Mouse (Mus musculus): ENCODE results near the gene Rp2.
"Not testable (repeated sequence)": the region's sequence is repeated elsewhere in the genome, so short reads cannot be mapped to it uniquely, and the experiment has no call there.

The Rp2 gene

DNA sequence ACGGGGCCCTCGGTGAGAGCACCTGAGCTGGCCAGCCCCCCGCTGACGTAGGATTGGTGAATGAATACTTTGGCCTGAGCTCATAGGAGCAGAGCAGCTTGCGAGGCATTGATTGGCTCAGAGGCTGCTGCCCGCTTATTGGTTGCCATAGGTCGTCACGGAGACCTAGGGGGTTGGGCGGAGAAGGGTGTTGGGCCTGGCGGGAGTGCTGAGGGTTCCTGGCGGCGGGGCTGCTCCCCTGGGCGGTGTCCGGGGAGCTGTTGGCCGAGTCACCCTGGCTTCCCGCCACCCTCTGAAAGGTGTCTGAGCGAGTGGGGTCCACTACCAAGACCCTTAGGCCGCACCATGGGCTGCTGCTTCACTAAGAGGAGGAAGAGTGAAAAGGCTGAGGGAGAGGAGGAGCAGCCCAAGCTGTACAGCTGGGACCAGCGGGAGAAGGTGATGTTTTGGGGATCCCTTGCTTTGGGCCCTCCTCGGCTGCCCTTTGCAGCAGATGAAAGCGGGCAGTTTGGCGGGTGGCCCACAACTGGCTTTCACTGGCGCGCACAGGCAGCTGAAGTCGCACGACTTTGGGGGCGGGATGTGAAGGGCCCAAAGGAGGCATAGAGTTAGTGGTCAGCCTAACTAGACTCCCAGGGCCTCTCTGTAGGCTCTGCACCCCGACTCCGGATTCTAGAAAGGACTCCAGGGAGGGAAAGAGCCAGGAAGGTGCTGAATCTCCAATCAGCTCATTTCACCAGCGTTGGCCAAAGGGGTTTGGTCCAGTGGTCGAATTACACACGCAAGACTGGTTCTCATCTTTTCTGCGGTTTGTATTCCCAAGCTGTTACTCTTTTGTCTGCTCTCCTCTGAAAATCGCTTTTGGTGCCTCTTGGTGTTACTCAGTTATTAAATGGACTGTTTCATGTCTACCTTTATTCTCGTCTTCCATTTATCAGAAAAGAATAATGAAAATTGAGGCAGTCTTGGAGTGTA, at the start of gene Rp2:
Rp2 (plus strand) TSS at position 91 of the 975 bp plus-strand sequence.
- in situ Hi-C loops (cut with MboI; ENCODE audit: low pct_unique_long_range_greater_than_20kb in 1 of 2, low sequenced_read_pairs in 2 of 2, unreplicated experiment in 1 of 2), result no loop called here

DNA sequence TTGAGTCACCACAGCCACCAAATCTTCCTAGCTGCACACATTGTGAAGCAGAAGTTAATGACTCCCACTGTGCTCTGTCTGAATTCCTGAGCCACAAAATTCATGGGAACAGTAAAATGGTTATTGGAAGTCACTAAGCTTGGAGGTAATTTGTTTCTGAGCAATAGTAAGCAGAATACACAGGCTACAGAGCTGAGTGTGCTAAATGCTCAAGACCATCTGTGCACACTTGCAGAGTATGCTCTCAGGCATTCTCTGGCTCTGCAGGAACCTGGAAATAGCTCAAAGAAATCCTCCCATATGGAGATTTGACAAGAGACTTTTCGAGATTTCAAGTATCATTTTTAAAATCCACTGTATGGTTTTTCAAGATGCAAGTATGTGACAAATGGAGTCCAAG, 31.5 kb upstream of the Rp2 start:
- in situ Hi-C loops (cut with MboI; ENCODE audit: low pct_unique_long_range_greater_than_20kb in 1 of 2, low sequenced_read_pairs in 2 of 2, unreplicated experiment in 1 of 2), result loop anchor here in 1 of 2 experiments (25.0 kb wide), 1 partner anchor 170 kb away; no protein-coding TSS in a partner anchor

DNA sequence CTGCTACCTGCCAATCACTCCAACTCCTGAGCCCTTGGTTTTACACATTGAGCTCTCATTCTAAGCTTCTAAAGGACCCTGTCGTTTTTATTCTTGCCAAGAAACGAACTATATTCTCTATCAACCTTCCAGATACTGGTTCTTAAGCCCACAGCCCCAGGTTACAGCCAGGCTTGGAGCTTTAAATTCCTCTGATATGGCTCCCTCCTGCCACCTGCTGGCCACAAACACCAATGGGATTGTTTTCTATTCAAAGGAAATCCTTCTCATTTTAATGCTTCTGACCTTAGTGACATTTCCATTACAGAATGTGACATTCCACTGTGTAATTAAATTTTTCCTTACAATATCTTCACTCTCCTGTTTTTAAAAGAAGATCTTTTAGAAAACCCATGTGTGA, 28.6 kb upstream of the Rp2 start:
- in situ Hi-C loops (cut with MboI; ENCODE audit: low pct_unique_long_range_greater_than_20kb in 1 of 2, low sequenced_read_pairs in 2 of 2, unreplicated experiment in 1 of 2), result loop anchor here in 1 of 2 experiments (25.0 kb wide), 1 partner anchor 173 kb away; no protein-coding TSS in a partner anchor

DNA sequence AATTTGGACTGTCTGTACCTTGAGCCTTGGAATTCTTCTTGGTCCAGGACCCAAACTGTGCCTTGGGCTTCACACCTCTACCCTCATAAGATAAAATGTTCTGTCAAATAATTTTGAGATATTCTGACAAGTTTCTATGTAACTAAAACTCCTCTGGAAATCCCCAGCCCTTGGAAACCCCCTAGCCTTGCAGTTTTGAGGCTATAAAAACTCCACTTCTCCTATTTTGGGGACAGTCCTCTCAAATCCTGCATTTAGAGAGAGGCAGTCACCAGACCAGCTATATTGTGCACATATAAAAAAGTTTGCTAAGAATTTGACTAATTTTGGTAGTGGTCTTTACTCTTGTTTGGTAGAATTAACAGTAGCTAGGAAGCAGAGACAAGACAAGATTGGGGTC, 19.3 kb upstream of the Rp2 start:
- in situ Hi-C loops (cut with MboI; ENCODE audit: low pct_unique_long_range_greater_than_20kb in 1 of 2, low sequenced_read_pairs in 2 of 2, unreplicated experiment in 1 of 2), result loop anchor here in 1 of 2 experiments (10.0 to 25.0 kb wide), 3 partner anchors 60 to 220 kb away; no protein-coding TSS in a partner anchor

DNA sequence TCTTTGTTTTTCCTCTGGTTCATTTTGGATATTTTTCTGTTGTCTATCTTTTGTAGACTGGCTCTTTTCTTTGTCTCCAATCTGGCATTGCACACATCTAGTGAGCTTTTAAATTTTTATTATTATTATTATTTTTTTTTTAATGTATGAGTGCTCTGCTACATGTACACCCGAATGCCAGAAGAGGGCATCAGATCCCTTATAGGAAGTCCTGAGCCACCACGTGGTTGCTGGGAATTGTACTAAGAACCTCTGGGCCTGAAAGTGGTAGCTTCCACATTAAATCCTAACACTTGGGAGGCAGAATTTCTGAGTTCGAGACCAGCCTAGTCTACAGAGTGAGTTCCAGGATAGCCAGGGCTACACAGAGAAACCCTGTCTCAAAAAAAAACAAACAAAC, 17.9 kb upstream of the Rp2 start:
- in situ Hi-C loops (cut with MboI; ENCODE audit: low pct_unique_long_range_greater_than_20kb in 1 of 2, low sequenced_read_pairs in 2 of 2, unreplicated experiment in 1 of 2), result loop anchor here in 1 of 2 experiments (10.0 to 25.0 kb wide), 3 partner anchors 58 to 218 kb away; no protein-coding TSS in a partner anchor

DNA sequence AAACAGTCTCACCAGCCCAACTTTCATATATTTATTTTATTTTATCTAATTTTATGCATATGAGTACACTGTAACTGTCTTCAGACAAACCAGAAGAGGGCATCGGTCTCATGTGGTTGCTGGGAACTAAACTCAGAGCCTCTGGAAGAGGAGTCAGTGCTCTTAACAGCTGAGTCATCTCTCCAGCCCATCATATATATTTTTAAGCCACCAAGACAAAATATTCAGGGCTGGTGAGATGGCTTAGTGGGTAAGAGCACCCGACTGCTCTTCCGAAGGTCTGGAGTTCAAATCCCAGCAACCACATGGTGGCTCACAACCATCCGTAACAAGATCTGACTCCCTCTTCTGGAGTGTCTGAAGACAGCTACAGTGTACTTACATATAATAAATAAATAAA, 14.0 kb upstream of the Rp2 start:
- in situ Hi-C loops (cut with MboI; ENCODE audit: low pct_unique_long_range_greater_than_20kb in 1 of 2, low sequenced_read_pairs in 2 of 2, unreplicated experiment in 1 of 2), result not testable (repeated sequence)

DNA sequence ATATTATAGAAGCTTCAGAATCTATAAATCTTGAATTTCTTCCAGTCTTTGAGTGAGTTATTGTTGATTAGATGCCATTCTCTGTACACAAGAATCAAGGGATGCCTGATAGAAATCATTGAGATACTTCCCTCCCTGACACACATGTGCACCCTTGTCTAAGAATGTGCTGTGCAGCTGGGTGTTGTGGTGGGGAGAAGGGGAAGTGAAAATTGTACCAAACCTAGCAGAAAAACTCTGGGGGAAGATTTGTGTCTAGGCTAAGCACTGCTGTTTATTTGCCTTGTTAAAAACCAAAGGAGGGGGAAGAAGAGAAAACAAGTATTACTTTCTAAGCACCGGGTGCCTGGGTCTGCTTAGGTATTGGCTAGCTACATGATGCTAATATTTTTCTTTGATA, 9.0 kb upstream of the Rp2 start:
- in situ Hi-C loops (cut with MboI; ENCODE audit: low pct_unique_long_range_greater_than_20kb in 1 of 2, low sequenced_read_pairs in 2 of 2, unreplicated experiment in 1 of 2), result no loop called here

DNA sequence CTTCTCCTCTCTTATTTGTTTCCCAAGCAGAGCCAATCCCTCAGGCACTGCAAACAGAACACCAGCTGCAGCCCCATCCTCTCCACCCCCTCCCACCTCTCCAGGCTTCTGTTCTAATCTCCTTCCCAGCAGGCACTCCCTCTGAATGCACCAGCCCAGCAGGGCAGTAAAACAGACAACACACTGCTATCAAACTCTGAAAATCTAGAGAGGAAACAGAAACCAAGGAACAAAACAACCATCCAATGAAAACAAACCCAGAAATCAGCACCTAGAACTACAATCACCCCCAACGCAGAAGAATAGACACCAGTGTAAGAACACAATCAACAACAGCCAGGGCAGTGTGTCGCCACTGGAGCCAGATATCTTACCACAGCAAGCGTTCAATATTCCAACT, 8.0 kb upstream of the Rp2 start:
- in situ Hi-C loops (cut with MboI; ENCODE audit: low pct_unique_long_range_greater_than_20kb in 1 of 2, low sequenced_read_pairs in 2 of 2, unreplicated experiment in 1 of 2), result no loop called here

DNA sequence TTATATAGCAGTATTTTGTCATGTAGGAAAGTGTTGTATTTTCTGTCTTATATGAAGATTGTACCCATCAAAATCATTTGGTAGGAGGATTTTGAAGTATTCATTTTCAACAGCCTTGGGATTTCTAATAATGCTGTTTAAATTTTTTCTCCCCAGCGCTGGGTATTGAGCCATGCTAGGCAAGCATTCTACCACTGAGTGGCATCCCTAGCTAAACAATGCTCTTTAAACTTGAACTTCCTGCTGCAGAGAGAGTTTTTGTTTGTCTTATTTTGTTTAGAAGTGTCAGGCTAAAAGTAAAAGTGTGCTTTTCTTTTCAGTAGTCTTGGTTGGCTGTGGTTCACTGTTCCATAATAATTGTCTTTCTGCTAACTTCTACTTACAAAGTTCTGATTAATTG, 1.8 kb downstream of the Rp2 start:
- in situ Hi-C loops (cut with MboI; ENCODE audit: low pct_unique_long_range_greater_than_20kb in 1 of 2, low sequenced_read_pairs in 2 of 2, unreplicated experiment in 1 of 2), result no loop called here

DNA sequence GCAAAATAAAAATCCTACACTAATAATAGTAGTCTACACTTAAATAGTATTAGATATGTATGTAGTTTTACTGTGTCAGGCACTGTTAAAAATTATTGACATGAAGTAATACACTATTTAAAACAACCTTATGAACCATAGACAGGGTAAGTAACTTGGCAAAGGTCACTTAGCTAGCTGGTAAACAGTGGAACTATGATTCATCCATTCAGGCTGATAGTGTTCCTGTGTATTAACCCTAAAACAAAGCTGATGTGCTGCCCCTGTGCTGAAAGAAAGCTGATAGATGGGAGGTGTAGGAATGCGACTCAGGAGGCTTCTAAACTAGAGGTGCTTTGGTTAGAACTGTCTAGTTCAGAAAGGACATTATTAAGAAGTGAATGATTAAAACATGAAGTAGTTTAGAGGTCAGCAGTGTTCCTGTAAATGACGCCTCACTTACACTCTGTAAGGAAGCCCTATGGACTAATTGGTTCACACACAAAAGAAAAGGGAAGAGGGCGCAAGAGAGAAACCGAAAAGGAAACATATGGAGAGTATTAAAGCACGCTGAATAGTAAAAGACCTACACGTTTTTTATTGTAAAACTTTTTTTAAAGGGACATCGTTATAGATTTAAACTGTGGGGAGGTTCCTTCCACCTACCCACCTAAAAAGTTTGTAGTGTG, 15.2 kb downstream of the Rp2 start:
- in situ Hi-C loops (cut with MboI; ENCODE audit: low pct_unique_long_range_greater_than_20kb in 1 of 2, low sequenced_read_pairs in 2 of 2, unreplicated experiment in 1 of 2), result no loop called here

DNA sequence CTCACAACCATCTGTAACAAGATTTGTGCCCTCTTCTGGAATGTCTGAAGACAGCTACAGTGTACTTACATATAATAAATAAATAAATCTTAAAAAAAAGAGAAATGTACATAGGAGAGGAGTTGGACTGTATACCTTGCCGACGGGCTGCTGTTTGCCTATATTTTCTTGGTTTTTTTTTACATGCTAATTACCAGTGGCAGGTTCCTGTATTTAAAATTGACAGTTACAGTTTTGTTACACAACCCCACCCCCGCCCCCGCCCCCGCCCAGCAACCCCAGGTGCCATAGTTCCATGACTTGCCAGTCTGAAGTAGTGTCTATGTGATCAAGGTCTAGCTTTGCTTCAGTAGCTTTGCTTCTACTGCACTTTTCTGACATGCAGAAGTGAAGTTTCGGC, 18.0 kb downstream of the Rp2 start:
- in situ Hi-C loops (cut with MboI; ENCODE audit: low pct_unique_long_range_greater_than_20kb in 1 of 2, low sequenced_read_pairs in 2 of 2, unreplicated experiment in 1 of 2), result no loop called here

DNA sequence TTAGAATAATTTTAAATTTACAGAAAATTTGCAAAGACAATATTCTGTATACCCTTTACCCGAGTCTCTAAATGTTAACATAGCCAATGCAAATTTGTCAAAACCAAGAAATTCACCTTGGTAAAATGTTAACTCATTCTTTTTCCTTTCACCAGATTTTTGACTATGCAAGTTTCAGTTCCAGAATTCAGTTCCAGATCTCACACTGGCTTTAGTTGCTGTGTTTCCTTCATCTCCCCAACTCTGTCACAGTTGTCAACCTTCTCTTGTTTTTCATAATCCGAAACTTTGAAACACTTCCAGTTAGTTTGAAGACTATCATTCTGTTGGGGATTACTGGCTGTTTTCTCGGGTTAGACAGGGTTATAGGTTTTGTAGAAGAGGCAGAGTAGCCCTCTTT, 22.7 kb downstream of the Rp2 start:
- in situ Hi-C loops (cut with MboI; ENCODE audit: low pct_unique_long_range_greater_than_20kb in 1 of 2, low sequenced_read_pairs in 2 of 2, unreplicated experiment in 1 of 2), result no loop called here

DNA sequence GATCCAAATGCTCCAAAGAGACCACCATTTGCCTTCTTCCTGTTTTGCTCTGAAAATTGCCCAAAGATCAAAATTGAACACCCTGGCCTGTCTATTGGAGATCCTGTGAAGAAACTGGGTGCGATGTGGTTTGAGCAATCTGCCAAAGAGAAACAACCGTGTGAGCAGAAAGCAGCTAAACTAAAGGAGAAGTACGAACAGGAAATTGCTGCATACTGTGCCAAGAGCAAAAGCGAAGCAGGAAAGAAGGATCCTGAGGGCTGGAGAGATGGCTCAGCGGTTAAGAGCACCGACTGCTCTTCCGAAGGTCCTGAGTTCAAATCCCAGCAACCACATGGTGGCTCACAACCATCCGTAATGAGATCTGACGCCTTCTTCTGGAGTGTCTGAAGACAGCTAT, 27.7 kb downstream of the Rp2 start:
- in situ Hi-C loops (cut with MboI; ENCODE audit: low pct_unique_long_range_greater_than_20kb in 1 of 2, low sequenced_read_pairs in 2 of 2, unreplicated experiment in 1 of 2), result not testable (repeated sequence)

DNA sequence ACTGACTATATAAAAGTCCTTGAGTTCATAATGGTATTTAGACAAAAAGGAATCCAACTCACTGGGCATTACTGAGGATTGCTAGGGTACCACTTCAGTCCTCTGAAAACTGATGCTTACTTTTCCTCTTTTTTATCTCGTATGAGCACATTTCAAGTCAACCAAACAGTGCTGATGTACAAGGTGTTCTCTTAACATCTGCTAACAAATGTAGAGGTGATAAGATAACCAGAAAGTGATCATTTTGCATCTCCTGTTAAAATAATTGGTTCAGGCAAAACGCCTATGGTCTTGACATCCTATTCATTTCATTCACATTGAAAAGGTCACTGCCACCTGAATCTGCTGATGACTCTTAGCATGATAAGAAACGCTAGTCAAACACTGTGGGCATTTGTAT, 28.7 kb downstream of the Rp2 start:
- in situ Hi-C loops (cut with MboI; ENCODE audit: low pct_unique_long_range_greater_than_20kb in 1 of 2, low sequenced_read_pairs in 2 of 2, unreplicated experiment in 1 of 2), result no loop called here

DNA sequence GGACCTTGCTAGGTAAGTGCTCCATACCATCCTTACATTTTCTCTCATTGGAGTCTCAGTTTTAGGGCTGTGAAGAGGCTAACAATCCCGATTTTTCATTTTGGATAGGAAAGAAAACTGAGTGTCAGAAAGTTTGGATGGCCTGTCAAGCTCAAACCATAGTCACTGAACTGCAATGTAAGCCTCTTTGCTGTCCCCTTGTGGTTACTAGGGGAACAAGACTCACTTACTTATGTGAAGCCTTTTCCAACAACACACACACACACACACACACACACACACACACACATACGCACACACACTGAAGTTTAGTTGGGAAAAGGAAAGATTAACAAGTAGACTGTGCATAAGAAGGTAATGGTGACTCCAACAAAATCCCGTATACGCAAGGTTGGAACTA, 39.8 kb downstream of the Rp2 start:
- in situ Hi-C loops (cut with MboI; ENCODE audit: low pct_unique_long_range_greater_than_20kb in 1 of 2, low sequenced_read_pairs in 2 of 2, unreplicated experiment in 1 of 2), result loop anchor here in 1 of 2 experiments (10.0 kb wide), 1 partner anchor 59 kb away; no protein-coding TSS in a partner anchor

DNA sequence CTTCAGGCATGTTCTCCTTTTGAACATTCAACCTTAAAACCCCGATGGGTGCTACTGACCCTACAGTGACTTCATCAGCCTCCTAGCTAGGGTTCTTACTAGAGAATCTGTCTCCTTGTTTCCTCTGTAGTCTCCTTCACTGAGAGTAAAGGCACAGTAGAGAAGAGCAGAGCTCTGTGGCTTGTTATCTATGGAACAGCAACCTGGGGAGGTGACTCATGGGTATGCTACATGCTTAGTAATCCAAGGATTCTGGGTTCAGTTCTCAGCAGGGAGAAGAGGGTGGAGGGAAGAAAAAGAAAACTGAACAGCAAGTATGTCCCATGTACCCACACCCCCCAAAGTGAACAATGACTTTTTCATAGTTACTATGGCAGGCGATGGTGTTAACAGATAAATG, 42.6 kb downstream of the Rp2 start:
- in situ Hi-C loops (cut with MboI; ENCODE audit: low pct_unique_long_range_greater_than_20kb in 1 of 2, low sequenced_read_pairs in 2 of 2, unreplicated experiment in 1 of 2), result loop anchor here in 1 of 2 experiments (10.0 kb wide), 1 partner anchor 62 kb away; no protein-coding TSS in a partner anchor

DNA sequence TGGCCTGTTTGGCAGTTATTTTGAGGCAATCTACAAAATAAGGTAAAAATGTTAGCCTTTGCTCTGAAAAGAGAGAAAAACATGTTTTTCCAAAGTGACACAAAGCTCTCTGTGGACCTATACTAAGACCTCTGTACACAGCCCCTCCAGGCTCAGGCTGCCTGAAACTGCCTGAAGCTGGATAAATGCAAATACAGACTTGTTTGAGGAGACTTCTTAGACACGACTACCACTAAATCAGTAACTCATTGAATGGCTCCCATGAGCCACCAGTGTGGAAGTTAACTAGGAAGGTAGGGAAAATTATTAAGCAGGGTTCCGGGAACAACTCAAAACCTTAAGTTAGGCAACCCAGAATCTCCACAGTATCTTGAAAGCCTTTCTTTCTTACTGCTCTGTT, 43.4 kb downstream of the Rp2 start:
- in situ Hi-C loops (cut with MboI; ENCODE audit: low pct_unique_long_range_greater_than_20kb in 1 of 2, low sequenced_read_pairs in 2 of 2, unreplicated experiment in 1 of 2), result loop anchor here in 1 of 2 experiments (10.0 kb wide), 1 partner anchor 63 kb away; no protein-coding TSS in a partner anchor

DNA sequence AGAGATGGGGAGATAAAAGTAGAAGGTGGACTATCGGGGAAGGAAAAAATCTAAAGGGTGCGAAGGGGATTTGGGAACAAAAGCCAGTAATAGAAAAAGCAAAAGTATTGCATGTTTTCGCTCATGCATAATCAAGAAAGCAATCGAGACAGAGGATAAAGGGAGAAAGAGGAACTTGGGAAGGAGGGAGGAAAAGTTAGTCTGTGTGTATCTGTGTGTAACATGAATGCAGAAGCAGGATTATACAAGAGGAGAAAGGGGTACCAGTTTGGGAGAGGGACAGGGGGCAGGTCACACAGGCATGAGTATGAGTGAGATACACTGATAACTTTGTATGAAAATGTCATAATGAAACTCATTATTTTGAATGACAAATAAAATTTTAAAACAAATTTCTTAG, 47.1 kb downstream of the Rp2 start:
- in situ Hi-C loops (cut with MboI; ENCODE audit: low pct_unique_long_range_greater_than_20kb in 1 of 2, low sequenced_read_pairs in 2 of 2, unreplicated experiment in 1 of 2), result no loop called here

DNA sequence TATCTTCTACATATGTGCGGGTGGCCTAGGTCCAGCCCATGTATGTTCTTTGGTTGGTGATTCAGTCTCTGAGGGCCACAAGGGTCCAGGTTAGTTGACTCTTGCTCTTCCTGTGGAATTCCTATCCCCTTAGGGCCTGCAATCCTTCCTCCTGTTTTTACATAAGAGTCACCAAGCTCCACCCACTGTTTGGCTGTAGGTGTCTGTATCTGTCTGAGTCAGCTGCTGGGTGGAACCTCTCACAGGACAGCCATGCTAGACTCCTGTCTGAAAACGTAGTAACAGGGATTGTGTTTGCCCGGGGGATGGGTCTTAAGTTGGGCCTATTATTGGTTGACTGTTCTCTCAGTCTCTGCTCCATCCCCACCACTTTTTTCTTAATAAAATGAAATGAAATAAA, 47.9 kb downstream of the Rp2 start:
- in situ Hi-C loops (cut with MboI; ENCODE audit: low pct_unique_long_range_greater_than_20kb in 1 of 2, low sequenced_read_pairs in 2 of 2, unreplicated experiment in 1 of 2), result no loop called here
